In the genomic region with DNA sequence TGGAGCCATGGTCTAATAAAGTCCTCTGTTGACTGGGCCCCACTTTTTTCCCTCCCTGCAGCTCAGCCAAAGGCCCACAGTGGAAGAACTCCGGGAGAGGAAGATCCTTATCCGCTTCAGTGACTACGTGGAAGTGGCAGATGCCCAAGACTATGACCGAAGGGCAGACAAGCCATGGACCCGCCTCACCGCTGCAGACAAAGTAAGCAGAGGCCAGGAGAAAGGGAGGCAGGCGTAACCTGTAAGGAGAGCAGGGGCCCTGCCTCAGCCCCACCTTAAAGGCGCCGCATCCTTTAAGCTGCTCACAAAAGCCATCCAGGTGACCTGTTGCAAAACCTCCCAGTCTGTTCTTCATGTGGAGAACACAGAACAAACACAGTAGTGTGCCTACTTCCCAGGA, we compare ENCODE assay signal across 11 mouse cellular contexts. TPM values are rescaled to one million over a fixed set of nuclear protein-coding genes. Genes with fewer than 3 reads are reported as not detected.
DNase-seq lines count a peak whose midpoint lies in the region; ATAC-seq and TF ChIP-seq lines count a peak whose summit lies in the region.
"Had no signal": no experiment of that assay in that cellular context is flagged by ENCODE, and none has a peak within 500 bp of the region (broad histone marks: within the 10 kb centered on the region; RNA-seq: fewer than 3 reads in every experiment).

No protein-coding gene starts in this region.

- H3K4me1 ChIP-seq in heart, embryonic 11.5 days (ENCODE audit: control insufficient read depth, insufficient read depth, low read length): peaks cover 31% of the 10 kb centered on the region
- peaks cover 7% of the 10 kb centered on the region; the same call in 1 of the 2 replicates for H3K4me1 ChIP-seq in embryonic facial prominence, embryonic 14.5 days (ENCODE audit: control insufficient read depth, insufficient read depth, low read length)
- 0 out of 2 replicates have a peak, but pooled peaks cover 6% of the 10 kb centered on the region for H3K4me1 ChIP-seq in intestine, embryonic 15.5 days (replicated peaks)

- no peak for DNase-seq in heart, postnatal 25 days (ENCODE audit: low spot score)
- no peak for DNase-seq in embryonic facial prominence, embryonic 14.5 days (ENCODE audit: low spot score)
- peak; percentile 64 for DNase-seq in kidney, postnatal 14 days
- DNase-seq in spleen, postnatal 10 days (ENCODE audit: low spot score in 2 of 2): no peak
- DNase-seq in layer of hippocampus, adult 2 months (ENCODE audit: low spot score in 2 of 2): no peak
- no peak for DNase-seq in frontal cortex, postnatal 36 days (ENCODE audit: low spot score in 2 of 2)
- DNase-seq: gastrocnemius, postnatal 14 days; liver, postnatal 0 days had no signal

- H3K27ac ChIP-seq in heart, embryonic 11.5 days (ENCODE audit: low read depth, low read length): peak overlapping the region; percentile 41
- H3K27ac ChIP-seq in embryonic facial prominence, embryonic 14.5 days (replicated peaks; ENCODE audit: low read depth, low read length): no peak overlapping the region
- H3K27ac ChIP-seq in intestine, embryonic 15.5 days: no peak overlapping the region
- no peak overlapping the region for H3K27ac ChIP-seq in layer of hippocampus, adult 2 months
- H3K27ac ChIP-seq: limb, embryonic 10.5 days had no signal

- H3K27me3 ChIP-seq in heart, embryonic 11.5 days (ENCODE audit: control insufficient read depth, insufficient read depth, low read length): no peaks in the 10 kb centered on the region
- H3K27me3 ChIP-seq in embryonic facial prominence, embryonic 14.5 days (replicated peaks; ENCODE audit: control insufficient read depth, insufficient read depth, low read length): no peaks in the 10 kb centered on the region
- no peaks in the 10 kb centered on the region for H3K27me3 ChIP-seq in intestine, embryonic 15.5 days (replicated peaks)

- no peaks in the 10 kb centered on the region for H3K9me3 ChIP-seq in heart, embryonic 11.5 days (replicated peaks; ENCODE audit: control insufficient read depth, low read length)
- no peaks in the 10 kb centered on the region for H3K9me3 ChIP-seq in embryonic facial prominence, embryonic 14.5 days (ENCODE audit: control insufficient read depth, low read length)
- no peaks in the 10 kb centered on the region for H3K9me3 ChIP-seq in intestine, embryonic 15.5 days
- H3K9me3 ChIP-seq: limb, embryonic 10.5 days had no signal

- no peak overlapping the region for H3K4me2 ChIP-seq in heart, embryonic 11.5 days
- H3K4me2 ChIP-seq in embryonic facial prominence, embryonic 14.5 days (ENCODE audit: low read depth, low read length): no peak overlapping the region
- no peak overlapping the region for H3K4me2 ChIP-seq in intestine, embryonic 15.5 days (replicated peaks)

- no peak for TF ChIP-seq CTCF in layer of hippocampus, adult 2 months (conservative IDR thresholded peaks at IDR 0.05)

- ATAC-seq in heart, embryonic 11.5 days (replicated peaks; ENCODE audit: insufficient number of reproducible peaks, low FRiP score, low TSS enrichment): no peak
- peak; percentile 56; the same call in 1 of the 2 replicates for ATAC-seq in embryonic facial prominence, embryonic 14.5 days (ENCODE audit: low read depth)
- ATAC-seq in intestine, embryonic 15.5 days: 0 out of 2 replicates have a peak, but pooled peaks have one; percentile 45
- ATAC-seq: liver, postnatal 0 days had no signal

- 65% methylated on average over 9 of the region's 9 CpGs for WGBS in heart, embryonic 11.5 days (ENCODE audit: insufficient replicate concordance)
- WGBS in embryonic facial prominence, embryonic 14.5 days: 73% methylated on average over 9 of the region's 9 CpGs
- 66% methylated on average over 9 of the region's 9 CpGs for WGBS in intestine, embryonic 15.5 days

- intact Hi-C loops in heart, postnatal 25 days (cut with DNase I): no loop called here

- H3K36me3 ChIP-seq in heart, embryonic 11.5 days (ENCODE audit: control insufficient read depth, insufficient read depth, low read length): no peaks in the 10 kb centered on the region
- no peaks in the 10 kb centered on the region for H3K36me3 ChIP-seq in embryonic facial prominence, embryonic 14.5 days (ENCODE audit: control insufficient read depth, insufficient read depth, low read length)
- no peaks in the 10 kb centered on the region for H3K36me3 ChIP-seq in intestine, embryonic 15.5 days
- H3K36me3 ChIP-seq: limb, embryonic 10.5 days had no signal

- H3K9ac ChIP-seq in heart, embryonic 11.5 days (ENCODE audit: low read depth, low read length): no peak overlapping the region
- no peak overlapping the region for H3K9ac ChIP-seq in embryonic facial prominence, embryonic 14.5 days (ENCODE audit: low read depth, low read length)
- no peak overlapping the region for H3K9ac ChIP-seq in intestine, embryonic 15.5 days
- H3K9ac ChIP-seq: liver, postnatal 0 days had no signal

- H3K4me3 ChIP-seq in heart, embryonic 11.5 days (ENCODE audit: low read depth, low read length): no peak overlapping the region
- H3K4me3 ChIP-seq in embryonic facial prominence, embryonic 14.5 days (ENCODE audit: low read depth, low read length): no peak overlapping the region
- no peak overlapping the region for H3K4me3 ChIP-seq in intestine, embryonic 15.5 days (replicated peaks)
- H3K4me3 ChIP-seq in layer of hippocampus, adult 2 months: no peak overlapping the region
- H3K4me3 ChIP-seq: limb, embryonic 10.5 days had no signal

RNA-seq across cellular contexts. Expression of a gene that starts 38.4 kb away (rescaled TPM):
- 51.1 and 54.2 TPM in 2 replicates for polyA plus RNA-seq in heart, embryonic 11.5 days (2014; fragmentation: Nextera tagmentation; extraction: Ambion mirVana)
- total RNA-seq in heart, postnatal 25 days (2021): 10 to 100 TPM; 35.9 to 43.0 TPM
- 45.9 and 55.1 TPM in 2 replicates for polyA plus RNA-seq in embryonic facial prominence, embryonic 14.5 days (2014; fragmentation: Nextera tagmentation; extraction: Ambion mirVana)
- polyA plus RNA-seq in intestine, embryonic 15.5 days (2015; fragmentation: Nextera tagmentation; extraction: Ambion mirVana): 33.4 and 34.2 TPM in 2 replicates
- total RNA-seq in layer of hippocampus, adult 2 months (2021): 10 to 100 TPM; 26.0 to 27.2 TPM
